Mouse (Mus musculus) stomach, embryonic 15.5 days (tissue): ENCODE data around the gene Etfdh. TPM values are rescaled to one million over a fixed set of nuclear protein-coding genes. Genes with fewer than 3 reads are reported as not detected.
"Not testable (repeated sequence)": the region's sequence is repeated elsewhere in the genome, so short reads cannot be mapped to it uniquely, and the experiment has no call there.

Experiments
- ATAC-seq: fragments of 200-750 bp; cut with Nextera tagmentation; 2 replicates; pipeline ENCODE4 v1.8.0; 2017; ENCODE audit warnings: low read depth, moderate number of reproducible peaks, moderate TSS enrichment; ENCODE audit not compliant: insufficient read depth, low FRiP score
- H3K27ac ChIP-seq: fragments of 300-500 bp; sonication (generic); 2 replicates; pipeline ENCODE4 v1.5.1; 2015; ENCODE audit warnings: mild to moderate bottlenecking, inconsistent platforms
- H3K27me3 ChIP-seq: fragments of 300-500 bp; sonication (generic); replicated peaks from 2 replicates; pipeline ENCODE4 v1.6.1; 2015; ENCODE audit warnings: inconsistent platforms
- H3K36me3 ChIP-seq: fragments of 300-500 bp; sonication (generic); 2 replicates; pipeline ENCODE4 v1.6.1; 2015; ENCODE audit warnings: inconsistent platforms
- H3K4me1 ChIP-seq: fragments of 300-500 bp; sonication (generic); 2 replicates; pipeline ENCODE4 v1.6.1; 2015; ENCODE audit warnings: inconsistent platforms
- H3K4me2 ChIP-seq: fragments of 300-500 bp; sonication (generic); 2 replicates; pipeline ENCODE4 v1.6.1; 2015; ENCODE audit warnings: mild to moderate bottlenecking, inconsistent platforms
- H3K4me3 ChIP-seq: fragments of 300-500 bp; sonication (generic); replicated peaks from 2 replicates; pipeline ENCODE4 v1.5.1; 2015; ENCODE audit warnings: inconsistent platforms
- H3K9ac ChIP-seq: fragments of 300-500 bp; sonication (generic); 2 replicates; pipeline ENCODE4 v1.6.1; 2015; ENCODE audit warnings: inconsistent platforms
- H3K9me3 ChIP-seq: fragments of 300-500 bp; sonication (generic); 2 replicates; pipeline ENCODE4 v1.6.1; 2016; ENCODE audit warnings: inconsistent platforms
- WGBS: fragments of 180-500 bp; shearing (Covaris S2); methylation state at CpG from one replicate; pipeline ENCODE4 v1.1.7; 2015; 5-methylcytosine and 5-hydroxymethylcytosine counted together
- polyA plus RNA-seq: library from polyadenylated mRNA; unstranded; fragments of >200 nt; fragmentation: Nextera tagmentation; extraction: Ambion mirVana; gene quantifications from 2 replicates; pipeline ENCODE4 v1.2.1, GENCODE M21; 2015

The Etfdh gene
- polyA plus RNA-seq, 1 experiment from 2014 or later: 57.6 TPM

DNA sequence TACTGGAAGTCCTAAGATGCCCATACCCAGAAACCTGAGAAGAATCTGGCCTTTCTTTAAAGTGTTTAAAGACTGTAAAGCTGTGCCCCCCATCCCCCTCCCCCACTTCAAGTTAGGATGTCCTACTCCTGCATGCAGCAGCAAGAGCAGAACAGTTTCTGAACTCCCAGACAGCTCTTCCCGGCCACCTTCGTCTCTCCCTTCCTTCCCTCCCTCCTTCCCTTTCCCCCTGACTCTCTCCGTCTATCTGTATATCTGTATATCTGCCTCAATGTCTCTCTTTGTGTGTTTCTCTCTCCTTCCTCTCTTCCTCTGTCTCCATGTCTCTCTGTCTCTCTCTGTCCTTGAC is 52.9 kb downstream of the Etfdh start:
- H3K27ac ChIP-seq: no peak overlapping the region
- no peaks in the 10 kb centered on the region for H3K36me3 ChIP-seq
- no peak overlapping the region for H3K4me3 ChIP-seq
- no peaks in the 10 kb centered on the region for H3K9me3 ChIP-seq
- no peak overlapping the region for H3K9ac ChIP-seq
- H3K27me3 ChIP-seq: no peaks in the 10 kb centered on the region
- peak overlapping the region; percentile 16; the same call in 1 of the 2 replicates for H3K4me2 ChIP-seq
- ATAC-seq: no peak
- 0 out of 2 replicates have a peak, but pooled peaks cover 7% of the 10 kb centered on the region for H3K4me1 ChIP-seq
- WGBS: 13% methylated on average over 3 of the region's 3 CpGs

DNA sequence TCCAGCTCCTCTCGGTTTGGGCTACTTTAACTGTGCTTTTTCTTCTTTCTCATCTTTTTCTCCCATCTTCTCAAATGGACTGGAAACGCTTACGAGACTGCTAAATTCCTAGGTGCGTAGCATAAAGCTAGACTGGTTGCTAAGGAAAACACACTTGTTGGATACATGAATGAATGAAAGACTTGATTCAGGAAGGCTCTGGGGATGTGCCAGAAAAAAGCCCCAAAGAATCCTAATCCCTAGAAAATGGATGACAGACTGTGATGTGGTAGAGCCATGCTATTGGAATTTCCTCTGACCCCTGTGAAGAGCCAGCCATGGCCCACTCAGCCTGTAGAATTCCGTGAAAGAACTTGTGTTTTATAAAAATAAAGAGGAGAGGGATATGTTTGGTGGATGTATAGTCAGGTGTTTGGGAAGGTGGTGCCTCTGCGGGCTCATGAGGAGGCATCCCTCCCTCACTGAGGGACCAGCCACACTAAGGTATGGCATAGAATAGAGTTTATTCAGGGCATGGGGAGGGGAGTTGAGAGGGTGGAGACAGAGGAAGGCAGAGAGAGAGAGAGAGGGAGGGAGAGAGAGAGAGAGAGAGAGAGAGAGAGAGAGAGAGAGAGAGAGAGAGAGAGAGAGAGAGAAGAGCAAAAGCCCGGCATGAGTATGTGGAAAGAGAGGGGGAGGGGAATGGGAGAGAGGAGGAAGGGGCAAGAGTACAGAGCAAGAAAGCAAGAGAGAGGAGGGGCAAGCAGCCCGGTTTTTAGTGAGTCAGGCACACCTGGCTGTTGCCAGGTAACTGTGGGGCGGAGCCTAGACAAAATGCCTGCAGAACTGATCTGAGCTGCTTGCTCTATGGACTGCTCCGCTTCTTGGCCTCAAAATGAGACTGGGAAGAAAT is 53.5 kb downstream of the Etfdh start:
- Histone ChIP-seq H3K27me3 (no peaks in the 10 kb centered on the region), H3K9me3 (no peaks in the 10 kb centered on the region), H3K4me1 (0 out of 2 replicates have a peak, but pooled peaks cover 7% of the 10 kb centered on the region), H3K4me2 (peak overlapping the region; percentile 16; the same call in 1 of the 2 replicates), H3K27ac (no peak overlapping the region), H3K36me3 (no peaks in the 10 kb centered on the region), H3K4me3 (no peak overlapping the region), H3K9ac (no peak overlapping the region)
- peak; percentile 72 for ATAC-seq
- WGBS: 44% methylated on average over 10 of the region's 10 CpGs

DNA sequence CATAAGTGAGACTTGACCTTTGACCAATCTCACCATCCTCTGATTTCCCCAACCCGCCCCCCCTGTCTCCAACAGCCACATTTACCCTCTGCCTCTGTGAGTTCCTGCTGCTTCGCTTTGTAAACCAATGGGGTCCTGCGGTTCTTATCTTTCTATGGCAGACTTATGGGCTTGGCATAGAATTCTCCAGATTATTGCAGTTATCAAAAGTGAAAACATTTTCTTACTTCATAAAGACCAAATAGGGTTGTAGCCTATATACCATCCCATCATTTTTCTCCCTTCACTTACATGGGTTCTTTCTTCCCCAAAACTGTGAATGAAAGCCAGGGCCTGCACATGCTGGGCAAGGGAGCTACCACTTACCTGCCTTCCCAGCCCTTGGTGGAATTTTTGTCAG is 55.0 kb downstream of the Etfdh start:
- WGBS: 73% methylated on average over 3 of the region's 3 CpGs
- Histone ChIP-seq H3K4me1 (0 out of 2 replicates have a peak, but pooled peaks cover 7% of the 10 kb centered on the region), H3K36me3 (no peaks in the 10 kb centered on the region), H3K4me2 (no peak overlapping the region), H3K27ac (no peak overlapping the region), H3K9ac (no peak overlapping the region), H3K4me3 (no peak overlapping the region), H3K9me3 (no peaks in the 10 kb centered on the region), H3K27me3 (no peaks in the 10 kb centered on the region)
- ATAC-seq: peak; percentile 86; the same call in 1 of the 2 replicates

DNA sequence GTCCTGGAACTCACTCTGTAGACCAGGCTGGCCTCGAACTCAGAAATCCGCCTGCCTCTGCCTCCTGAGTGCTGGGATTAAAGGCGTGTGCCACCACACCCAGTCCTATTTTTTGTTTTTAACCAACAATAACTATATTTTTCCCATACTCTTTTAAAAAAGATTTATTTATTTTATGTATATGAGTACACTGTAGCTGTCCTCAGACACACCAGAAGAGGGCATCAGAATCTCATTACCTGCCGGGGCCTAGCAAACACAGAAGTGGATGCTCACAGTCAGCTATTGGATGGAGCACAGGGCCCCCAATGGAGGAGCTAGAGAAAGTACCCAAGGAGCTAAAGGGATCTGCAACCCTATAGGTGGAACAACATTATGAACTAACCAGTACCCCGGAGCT is 55.9 kb downstream of the Etfdh start:
- not testable (repeated sequence) for H3K27me3 ChIP-seq, ATAC-seq, H3K36me3 ChIP-seq, H3K9me3 ChIP-seq, H3K4me2 ChIP-seq, H3K4me3 ChIP-seq, H3K27ac ChIP-seq, H3K9ac ChIP-seq, H3K4me1 ChIP-seq
- 96% methylated on average over 5 of the region's 5 CpGs for WGBS

DNA sequence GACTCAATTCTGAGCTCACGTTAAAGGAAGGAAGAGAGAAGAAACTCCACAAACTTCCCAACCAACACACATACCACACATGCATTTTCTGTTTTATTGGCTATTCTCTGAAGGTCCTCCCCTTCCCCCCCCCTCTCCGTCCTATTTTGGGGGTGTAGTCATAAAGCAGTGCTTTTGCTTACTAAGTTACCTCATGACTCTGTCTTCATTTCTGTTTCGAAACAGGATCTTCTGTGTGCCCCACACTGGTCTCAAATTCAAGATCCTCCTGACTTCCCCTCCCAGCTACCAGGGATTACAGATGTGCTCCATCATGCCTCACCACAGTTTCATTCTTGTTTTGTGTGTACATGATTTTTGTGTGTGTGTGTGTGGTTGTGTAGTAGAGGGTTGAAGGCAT is 56.9 kb downstream of the Etfdh start:
- 56% methylated on average over 3 of the region's 3 CpGs for WGBS
- Histone ChIP-seq H3K9me3 (no peaks in the 10 kb centered on the region), H3K9ac (no peak overlapping the region), H3K4me3 (no peak overlapping the region), H3K4me1 (0 out of 2 replicates have a peak, but pooled peaks cover 10% of the 10 kb centered on the region), H3K36me3 (no peaks in the 10 kb centered on the region), H3K27me3 (no peaks in the 10 kb centered on the region), H3K4me2 (no peak overlapping the region), H3K27ac (no peak overlapping the region)
- ATAC-seq: no peak

DNA sequence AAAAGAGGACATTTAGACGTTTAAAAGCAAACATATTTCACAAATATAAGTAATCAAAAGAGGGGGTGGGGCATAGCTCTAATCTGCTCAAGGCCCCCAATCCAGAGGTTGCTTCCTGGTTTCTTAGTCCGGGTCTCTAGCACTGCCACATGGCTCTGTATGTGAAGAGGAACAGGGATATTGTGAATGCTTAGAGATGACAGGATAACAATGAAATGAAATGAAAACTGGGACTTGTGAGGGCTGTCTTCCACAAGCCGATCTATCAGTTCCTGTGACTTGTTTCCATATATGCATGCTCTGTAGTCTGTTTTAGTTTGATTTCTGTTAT is 60.0 kb downstream of the Etfdh start:
- H3K4me1 ChIP-seq: peaks cover 6% of the 10 kb centered on the region; the same call in 1 of the 2 replicates
- H3K9me3 ChIP-seq: no peaks in the 10 kb centered on the region
- no peaks in the 10 kb centered on the region for H3K27me3 ChIP-seq
- no peak overlapping the region for H3K4me3 ChIP-seq
- no peak overlapping the region for H3K27ac ChIP-seq
- WGBS: 74% methylated on average over 3 of the region's 3 CpGs
- no peak overlapping the region for H3K9ac ChIP-seq
- no peak overlapping the region for H3K4me2 ChIP-seq
- H3K36me3 ChIP-seq: no peaks in the 10 kb centered on the region
- ATAC-seq: no peak

DNA sequence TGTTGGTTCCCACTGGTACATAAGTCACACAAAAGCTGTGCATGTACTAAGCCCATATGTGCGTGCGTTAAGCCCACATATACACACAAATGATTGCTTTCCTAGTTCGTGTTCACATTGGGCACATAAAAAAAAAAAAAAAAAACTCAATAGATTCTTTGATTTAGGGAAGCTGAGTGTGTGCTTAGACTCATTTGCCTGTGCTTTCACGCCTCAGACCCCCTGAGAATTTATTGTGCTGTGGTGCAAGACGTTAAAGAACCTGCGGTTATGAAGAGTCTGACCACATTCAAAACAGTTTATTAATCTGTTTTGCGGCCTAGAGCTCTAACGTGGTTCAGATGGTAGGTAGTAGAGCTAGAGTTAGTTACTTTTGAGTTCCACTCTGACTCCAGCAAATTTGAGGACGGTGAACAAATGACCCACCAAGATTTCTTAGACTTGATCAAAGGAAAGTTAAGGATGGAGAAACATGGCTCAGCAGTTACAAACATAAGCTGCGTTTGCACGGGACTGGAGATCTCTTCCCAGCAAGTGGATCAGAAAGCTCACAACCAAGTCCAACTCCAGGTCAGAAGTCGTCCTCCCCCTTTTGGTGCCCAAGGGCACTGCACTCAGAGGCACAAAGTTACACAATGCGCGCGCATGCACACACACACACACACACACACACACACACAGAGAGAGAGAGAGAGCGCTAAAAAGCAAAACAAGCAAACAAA is 60.5 kb downstream of the Etfdh start:
- peak overlapping the region; percentile 81 for H3K4me2 ChIP-seq
- no peaks in the 10 kb centered on the region for H3K9me3 ChIP-seq
- no peak for ATAC-seq
- no peaks in the 10 kb centered on the region for H3K36me3 ChIP-seq
- H3K27ac ChIP-seq: peak overlapping the region; percentile 80
- H3K4me1 ChIP-seq: peaks cover 6% of the 10 kb centered on the region; the same call in 1 of the 2 replicates
- WGBS: 87% methylated on average over 16 of the region's 16 CpGs
- no peak overlapping the region for H3K4me3 ChIP-seq
- H3K27me3 ChIP-seq: no peaks in the 10 kb centered on the region
- H3K9ac ChIP-seq: no peak overlapping the region

DNA sequence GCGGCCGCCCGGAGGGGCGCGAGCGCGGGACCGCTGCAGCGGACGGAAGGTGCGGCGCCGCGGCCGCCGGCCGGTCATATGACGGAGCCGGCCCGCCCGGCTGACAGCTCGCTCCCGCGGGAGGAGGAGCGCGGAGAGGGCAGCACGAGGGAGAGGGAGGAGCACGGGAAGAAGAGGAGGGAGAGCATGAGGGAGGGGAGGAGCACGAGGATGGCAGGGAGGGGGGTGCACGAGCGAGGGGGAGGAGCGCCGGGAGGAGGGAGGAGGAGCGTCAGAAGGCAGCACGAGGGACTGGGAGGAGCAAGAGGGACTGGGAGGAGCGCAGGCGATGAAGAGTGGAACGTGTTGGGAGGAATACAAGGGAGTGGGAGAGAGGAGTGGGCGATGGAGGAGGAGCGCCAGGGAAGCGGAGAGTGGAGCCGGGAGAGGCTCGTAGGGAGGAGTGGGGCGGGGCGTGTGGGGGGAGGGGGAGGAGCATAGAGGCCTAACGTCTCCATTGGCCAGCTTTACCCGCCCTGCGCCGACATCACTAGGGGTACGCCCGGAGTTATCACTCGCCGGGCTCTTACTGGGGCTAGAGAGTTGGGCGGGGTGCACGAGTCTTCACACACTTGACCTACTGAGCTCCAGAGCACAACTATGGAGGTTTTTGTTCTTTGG is 61.5 kb downstream of the Etfdh start, which contains the start of gene Fnip2:
Gene Fnip2, minus strand, starts transcription at position 94 of the 660 bp plus-strand sequence.
- ATAC-seq: peak; percentile 96
- Histone ChIP-seq H3K4me1 (peaks cover 6% of the 10 kb centered on the region; the same call in 1 of the 2 replicates), H3K9me3 (no peaks in the 10 kb centered on the region), H3K27ac (peak within 1 kb of the TSS; percentile 80), H3K4me3 (peak within 1 kb of the TSS; percentile 83), H3K9ac (peak within 1 kb of the TSS; percentile 76), H3K27me3 (no peaks in the 10 kb centered on the region), H3K36me3 (no peaks in the 10 kb centered on the region), H3K4me2 (peak within 1 kb of the TSS; percentile 81)
- WGBS: under 1% methylated on average over 51 of the region's 55 CpGs

DNA sequence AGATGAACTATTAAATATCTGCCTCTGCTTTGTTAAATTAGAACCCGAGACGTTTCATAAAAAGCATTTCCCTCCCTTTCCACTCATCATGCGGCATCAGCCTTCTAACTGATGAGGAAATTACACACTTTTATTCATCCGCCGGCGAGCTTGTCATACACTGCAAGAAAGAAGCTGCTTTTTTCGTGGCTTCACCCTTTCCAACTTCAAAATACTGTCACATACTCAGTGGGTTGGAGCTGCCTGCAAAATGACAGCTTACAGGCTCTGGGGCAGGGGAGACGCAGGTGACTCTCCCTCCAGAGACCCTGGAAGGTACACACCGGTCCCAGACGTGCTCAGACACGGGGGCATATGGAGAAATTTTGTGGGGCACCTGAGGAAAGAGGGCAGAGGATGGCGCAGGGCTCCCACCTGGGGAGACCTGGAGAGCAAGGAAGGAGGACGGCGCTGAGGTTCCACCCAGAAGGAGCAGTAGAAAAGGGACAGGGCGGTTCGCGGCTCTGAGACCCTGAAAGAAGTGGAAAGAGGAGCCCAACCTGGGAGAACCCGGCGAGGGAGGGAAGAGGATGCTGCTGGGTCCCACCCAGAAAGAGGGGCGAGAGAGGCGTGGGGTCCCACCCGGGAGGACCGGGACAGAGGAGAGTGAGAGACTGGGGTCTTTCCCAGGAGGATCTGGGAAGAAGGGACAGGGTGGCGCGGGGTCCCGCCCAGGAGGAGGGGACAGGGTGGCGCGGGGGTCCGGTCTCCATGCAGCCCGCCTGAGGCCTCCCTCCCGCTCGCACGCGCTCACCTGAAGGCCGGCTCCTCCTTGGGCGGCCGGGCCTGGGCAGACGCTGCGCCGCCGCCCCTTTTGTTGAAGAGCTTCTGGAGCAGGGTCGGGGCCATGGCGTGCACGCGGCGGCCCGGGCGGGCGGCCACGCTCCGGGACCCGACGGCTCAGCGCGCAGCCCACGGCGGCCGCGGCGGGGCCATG is 62.3 kb downstream of the Etfdh start:
- ATAC-seq: peak; percentile 38
- Histone ChIP-seq H3K4me2 (peak overlapping the region; percentile 81), H3K4me3 (peak overlapping the region; percentile 83), H3K9ac (peak overlapping the region; percentile 76), H3K36me3 (no peaks in the 10 kb centered on the region), H3K27me3 (no peaks in the 10 kb centered on the region), H3K27ac (peak overlapping the region; percentile 80), H3K9me3 (no peaks in the 10 kb centered on the region), H3K4me1 (peaks cover 6% of the 10 kb centered on the region; the same call in 1 of the 2 replicates)
- WGBS: 3% methylated on average over 59 of the region's 60 CpGs

DNA sequence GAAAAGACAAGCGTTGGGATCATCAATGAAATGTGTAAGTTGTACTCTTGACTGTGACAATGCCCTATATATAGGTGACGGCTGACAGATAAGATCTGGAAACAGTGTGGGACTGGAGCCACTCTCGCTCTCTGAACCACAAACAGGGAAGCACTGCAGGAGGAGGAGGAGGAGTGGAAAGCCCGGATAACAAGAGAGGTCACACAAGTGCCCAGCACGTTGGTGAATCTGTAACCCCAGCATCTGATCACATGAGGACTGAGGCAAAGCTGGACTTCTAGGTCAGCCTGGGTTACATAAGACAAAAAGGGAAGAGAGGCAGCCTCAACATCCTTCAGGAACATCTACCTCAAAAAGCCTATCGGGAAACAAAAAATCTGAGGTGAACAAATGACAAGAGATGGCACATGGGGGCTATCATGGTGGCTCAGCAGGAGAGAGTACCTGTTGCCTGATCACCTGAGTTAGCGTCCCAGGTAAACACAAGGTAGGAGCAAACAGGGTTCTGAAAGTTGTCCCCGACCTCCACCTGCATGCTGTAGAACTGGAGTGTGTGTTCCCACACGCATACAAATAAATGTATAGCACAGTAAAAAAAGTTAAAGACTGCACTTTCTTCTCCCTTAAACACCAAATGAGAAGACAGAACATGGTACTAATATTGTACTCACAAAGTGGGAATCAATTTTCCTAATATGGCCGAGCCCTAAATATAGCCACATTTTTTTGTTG is 64.3 kb downstream of the Etfdh start:
- Histone ChIP-seq H3K27ac (no peak overlapping the region), H3K9me3 (no peaks in the 10 kb centered on the region), H3K4me1 (peaks cover 6% of the 10 kb centered on the region; the same call in 1 of the 2 replicates), H3K4me2 (no peak overlapping the region), H3K36me3 (no peaks in the 10 kb centered on the region), H3K27me3 (no peaks in the 10 kb centered on the region), H3K9ac (no peak overlapping the region), H3K4me3 (no peak overlapping the region)
- WGBS: 77% methylated on average over 10 of the region's 10 CpGs
- ATAC-seq: no peak
